Mouse (Mus musculus) left cerebral cortex, adult 8-10 months (tissue): ENCODE data around the gene Gm49322. TPM values are rescaled to one million over a fixed set of nuclear protein-coding genes. Genes with fewer than 3 reads are reported as not detected.
A peak's percentile ranks its signal among the peaks of the same experiment; 100 is the strongest.

Experiments used
- DNase-seq, 2 experiments: peaks; one replicate each; pipeline ENCODE4 v3.0.0; 2022; ENCODE audit warnings: low spot score in 2 of 2
- microRNA-seq, 2 experiments: library from miRNA; unstranded; fragments of <30 nt; microRNA quantifications; one replicate each; pipeline ENCODE4 v1.2.0; 2022
- total RNA-seq, 4 experiments: library from RNA; stranded (reverse); gene quantifications; 2 replicates each; pipeline ENCODE4 v1.2.4; 2022

The Gm49322 gene
- total RNA-seq, 4 experiments from 2014 or later, result 1.8 to 4.2 (median 3.3) TPM

- no peak for DNase-seq
Observed at GRCm38 (mm10) chr10:80654866-80655265, 49.0 kb downstream of the Gm49322 start.

- DNase-seq, result no peak
Observed at GRCm38 (mm10) chr10:80655406-80656129, 49.7 kb downstream of the Gm49322 start.

- peak; percentile 76 to 95 for DNase-seq
Observed at GRCm38 (mm10) chr10:80656130-80656862, 50.5 kb downstream of the Gm49322 start.

GRCm38 (mm10) chr10:80656863-80657623 lies 51.2 kb downstream of the Gm49322 start, which contains the start of gene Btbd2:
Gene Btbd2, minus strand, starts transcription at chr10:80657071.
- DNase-seq, result peak in 1 of 2 experiments; percentile 44

- no peak for DNase-seq
Observed at GRCm38 (mm10) chr10:80658194-80658840, 52.5 kb downstream of the Gm49322 start.

- DNase-seq, result no peak
Observed at GRCm38 (mm10) chr10:80658841-80659202, 53.0 kb downstream of the Gm49322 start.

GRCm38 (mm10) chr10:80659213-80659612 lies 53.4 kb downstream of the Gm49322 start:
- DNase-seq, result peak in 1 of 2 experiments; percentile 56

- no peak for DNase-seq
Observed at GRCm38 (mm10) chr10:80661149-80661548, 55.3 kb downstream of the Gm49322 start.

GRCm38 (mm10) chr10:80663485-80664196 lies 57.8 kb downstream of the Gm49322 start:
- no peak for DNase-seq

- DNase-seq, result no peak
Observed at GRCm38 (mm10) chr10:80664197-80665015, 58.6 kb downstream of the Gm49322 start.

- DNase-seq, result no peak
Observed at GRCm38 (mm10) chr10:80665016-80665380, 59.2 kb downstream of the Gm49322 start.

Small RNA genes lying within 50 kb of the gene (microRNA-seq; reads per million reads assigned to microRNA genes)
- gene Mir6912, result 1.3 to 7.6 reads per million in 2 experiments

Other genes with a start within 250 kb of the Gm49322 start
- 10 to 100 TPM; 27.8 to 29.4 (median 28.7) TPM for gene Plk5, start 249.6 kb upstream of the Gm49322 start, total RNA-seq
- gene Mex3d, start 218.4 kb upstream of the Gm49322 start, total RNA-seq, result 10 to 100 TPM; 18.9 to 20.3 (median 19.6) TPM
- 100 to 1,000 TPM; 146 to 152 (median 149) TPM for gene Mbd3, start 206.5 kb upstream of the Gm49322 start, total RNA-seq
- gene Uqcr11, start 199.2 kb upstream of the Gm49322 start, total RNA-seq, result 100 to 1,000 TPM; 332 to 408 (median 366) TPM
- 10 to 100 TPM; 27.7 to 32.6 (median 31.4) TPM for gene Tcf3, start 172.4 kb upstream of the Gm49322 start, total RNA-seq
- not detected for gene Onecut3, start 111.2 kb upstream of the Gm49322 start, total RNA-seq
- gene Atp8b3, start 66.9 kb upstream of the Gm49322 start, total RNA-seq, result under 1 TPM in 3 of 4 experiments, not detected in 1; 0.08 to 0.21 (median 0.18) TPM
- 10 to 100 TPM; 40.7 to 46.6 (median 44.7) TPM for gene Rexo1, start 44.5 kb upstream of the Gm49322 start, total RNA-seq
- 10 to 100 TPM; 53.0 to 65.9 (median 61.2) TPM for gene Klf16, start 28.7 kb upstream of the Gm49322 start, total RNA-seq
- 100 to 1,000 TPM; 157 to 168 (median 166) TPM for gene Abhd17a, start 15.7 kb upstream of the Gm49322 start, total RNA-seq
- 10 to 100 TPM; 38.8 to 46.5 (median 43.1) TPM for gene Scamp4, start 3.1 kb upstream of the Gm49322 start, total RNA-seq
- 1 to 10 TPM in 3 of 4 experiments, not detected in 1; 1.3 to 4.1 (median 3.4) TPM for gene Adat3, start 3.1 kb upstream of the Gm49322 start, total RNA-seq
- gene Csnk1g2, start 16.8 kb downstream of the Gm49322 start, total RNA-seq, result 100 to 1,000 TPM; 214 to 250 (median 240) TPM
- gene Btbd2, start 51.0 kb downstream of the Gm49322 start, total RNA-seq, result 10 to 100 TPM; 88.6 to 97.6 (median 94.5) TPM
- 10 to 100 TPM; 36.0 to 47.0 (median 40.9) TPM for gene Mknk2, start 72.1 kb downstream of the Gm49322 start, total RNA-seq
- 10 to 100 TPM; 12.0 to 17.6 (median 14.8) TPM for gene Mob3a, start 96.0 kb downstream of the Gm49322 start, total RNA-seq
- 10 to 100 TPM; 44.2 to 67.8 (median 57.0) TPM for gene Izumo4, start 96.2 kb downstream of the Gm49322 start, total RNA-seq
- 100 to 1,000 TPM; 126 to 147 (median 139) TPM for gene Ap3d1, start 136.2 kb downstream of the Gm49322 start, total RNA-seq
- 10 to 100 TPM; 39.0 to 53.1 (median 41.5) TPM for gene Dot1l, start 149.2 kb downstream of the Gm49322 start, total RNA-seq
- gene Sf3a2, start 192.2 kb downstream of the Gm49322 start, total RNA-seq, result 10 to 100 TPM; 35.5 to 53.7 (median 46.1) TPM
- gene Plekhj1, start 192.6 kb downstream of the Gm49322 start, total RNA-seq, result 10 to 100 TPM; 61.3 to 74.5 (median 66.4) TPM
- gene Amh, start 199.2 kb downstream of the Gm49322 start, total RNA-seq, result 1 to 10 TPM; 1.1 to 2.2 (median 1.7) TPM
- gene Jsrp1, start 207.5 kb downstream of the Gm49322 start, total RNA-seq, result 1 to 10 TPM; 5.1 to 9.7 (median 6.2) TPM
- 100 to 1,000 TPM; 505 to 586 (median 560) TPM for gene Oaz1, start 220.6 kb downstream of the Gm49322 start, total RNA-seq
- 10 to 100 TPM; 46.4 to 64.4 (median 48.1) TPM for gene Lingo3, start 238.0 kb downstream of the Gm49322 start, total RNA-seq
- 10 to 100 TPM; 35.4 to 57.9 (median 48.2) TPM for gene Lsm7, start 249.2 kb downstream of the Gm49322 start, total RNA-seq
- 10 to 100 TPM; 42.1 to 52.3 (median 46.0) TPM for gene Sppl2b, start 249.3 kb downstream of the Gm49322 start, total RNA-seq